Mouse (Mus musculus) bone marrow, adult 2 months (tissue): ENCODE data around the gene Slc5a9. TPM values are rescaled to one million over a fixed set of nuclear protein-coding genes. Genes with fewer than 3 reads are reported as not detected.
"Not testable (repeated sequence)": the region's sequence is repeated elsewhere in the genome, so short reads cannot be mapped to it uniquely, and the experiment has no call there.

Experiments
- H3K27ac ChIP-seq: fragments of 200-500 bp; 2 replicates; pipeline ENCODE4 v1.5.1; 2012; ENCODE audit warnings: low read depth, mild to moderate bottlenecking, control low read depth, inconsistent platforms, low read length; ENCODE audit not compliant: control insufficient read depth, poor library complexity, insufficient read depth
- H3K4me1 ChIP-seq: fragments of 200-500 bp; 2 replicates; pipeline ENCODE4 v1.6.1; 2011; ENCODE audit warnings: low read length; ENCODE audit not compliant: control insufficient read depth, insufficient read depth
- H3K4me3 ChIP-seq: fragments of 200-500 bp; replicated peaks from 2 replicates; pipeline ENCODE3; 2011; ENCODE audit warnings: mild to moderate bottlenecking, low read depth, low read length, control low read depth; ENCODE audit not compliant: control insufficient read depth
- CTCF ChIP-seq: fragments of 200-500 bp; IDR thresholded peaks from 2 replicates; pipeline ENCODE4 v1.5.1; 2011; ENCODE audit warnings: low read length, control low read depth; ENCODE audit not compliant: control insufficient read depth, insufficient read depth
- POLR2A ChIP-seq: fragments of 200-500 bp; IDR thresholded peaks from 2 replicates; pipeline ENCODE4 v1.6.1; 2011; ENCODE audit warnings: low read depth, mild to moderate bottlenecking, control low read depth, low read length, borderline replicate concordance; ENCODE audit not compliant: control insufficient read depth
- WGBS: fragments of 180-500 bp; shearing (Covaris S2); methylation state at CpG from one replicate; pipeline ENCODE4 v1.1.7; 2018; 5-methylcytosine and 5-hydroxymethylcytosine counted together
- polyA plus RNA-seq: library from polyadenylated mRNA; stranded (reverse); fragments of >200 nt; gene quantifications from 2 replicates; pipeline ENCODE4 v1.2.4, GENCODE M21; 2011; ENCODE audit warnings: low replicate concordance; ENCODE audit not compliant: missing spikeins, insufficient read depth, insufficient read length

The Slc5a9 gene
- not detected in 2 replicates for polyA plus RNA-seq

DNA sequence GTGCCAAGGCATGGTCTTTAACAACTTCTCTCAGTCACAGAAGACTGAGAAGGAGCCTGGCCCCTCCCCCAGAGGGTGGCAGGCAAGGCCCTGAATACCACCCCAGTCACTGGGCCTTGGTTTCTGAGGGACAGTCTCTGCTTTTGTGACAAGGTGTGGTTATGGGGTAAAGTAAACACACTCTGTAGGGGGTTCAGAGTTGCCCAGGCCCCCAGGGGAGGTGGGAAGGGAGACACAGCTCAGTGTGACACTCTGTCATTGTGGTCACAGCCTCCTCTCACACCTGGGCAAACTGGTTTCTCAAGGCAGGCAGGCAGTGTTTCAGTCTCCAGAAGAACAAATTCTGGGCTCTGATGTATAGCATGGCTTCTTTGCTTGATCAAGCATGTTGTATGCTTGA lies at the start of gene Slc5a9:
TSS of gene Slc5a9 (minus strand) at position 144 of the 400 bp plus-strand sequence.
- Histone ChIP-seq H3K27ac (no peak within 1 kb of the TSS), H3K4me1 (no peaks in the 10 kb centered on the region)
- TF ChIP-seq POLR2A = no peak
- TF ChIP-seq CTCF = no peak

DNA sequence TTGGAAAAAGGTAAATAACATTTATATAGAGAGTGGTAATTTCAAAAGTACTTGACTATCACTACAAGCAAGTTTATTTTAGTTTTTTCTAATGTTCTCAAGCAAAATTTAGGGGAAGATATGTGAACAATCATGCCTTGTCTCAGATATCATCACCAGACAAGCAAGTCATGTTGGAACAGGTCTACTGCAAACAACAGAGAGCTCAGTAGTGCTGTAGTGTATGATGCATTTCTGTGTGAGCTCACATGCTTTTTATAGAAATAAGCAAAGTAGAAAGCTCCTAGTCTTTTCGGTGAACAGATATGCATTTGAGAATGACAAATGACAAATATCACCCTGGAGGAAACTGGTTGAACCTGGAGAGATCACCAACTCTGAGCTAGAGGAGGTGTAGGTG lies 16.4 kb upstream of the Slc5a9 start, which contains the start of gene Skint8:
TSS of gene Skint8 (plus strand) at position 301 of the 400 bp plus-strand sequence.
- no peak for TF ChIP-seq POLR2A
- no peak for TF ChIP-seq CTCF
- 80% methylated on average over 1 of the region's 1 CpGs for WGBS
- H3K4me3 ChIP-seq = no peak within 1 kb of the TSS

More for the DNA sequence above, at the start of gene Slc5a9:
- H3K4me3 ChIP-seq = no peak within 1 kb of the TSS

DNA sequence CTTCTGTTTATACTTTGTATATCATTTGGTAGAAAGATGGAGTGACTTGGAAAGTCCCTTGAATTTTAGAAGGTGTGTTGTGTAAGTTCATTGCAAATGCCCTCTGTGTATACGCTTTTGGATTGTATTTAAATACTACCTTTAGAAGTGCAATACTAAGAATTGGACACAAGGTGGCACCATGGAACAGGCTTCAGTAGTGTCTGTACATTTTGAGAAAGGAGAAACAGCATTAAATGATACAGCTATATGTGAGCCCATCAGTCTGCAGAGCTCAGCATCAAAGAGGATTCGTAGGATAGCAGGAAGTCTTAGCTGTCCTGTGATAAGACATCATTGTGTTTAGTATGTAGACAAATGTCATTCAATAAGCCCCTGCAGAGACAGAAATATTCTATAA lies 5.2 kb upstream of the Slc5a9 start:
- H3K4me1 ChIP-seq = no peaks in the 10 kb centered on the region
- no peak overlapping the region for H3K27ac ChIP-seq
- WGBS = 14% methylated on average over 2 of the region's 2 CpGs
- TF ChIP-seq POLR2A (no peak), CTCF (no peak)
- no peak overlapping the region for H3K4me3 ChIP-seq

More for the DNA sequence above, 16.4 kb upstream of the Slc5a9 start, which contains the start of gene Skint8:
- no peaks in the 10 kb centered on the region for H3K4me1 ChIP-seq
- H3K27ac ChIP-seq = no peak within 1 kb of the TSS

DNA sequence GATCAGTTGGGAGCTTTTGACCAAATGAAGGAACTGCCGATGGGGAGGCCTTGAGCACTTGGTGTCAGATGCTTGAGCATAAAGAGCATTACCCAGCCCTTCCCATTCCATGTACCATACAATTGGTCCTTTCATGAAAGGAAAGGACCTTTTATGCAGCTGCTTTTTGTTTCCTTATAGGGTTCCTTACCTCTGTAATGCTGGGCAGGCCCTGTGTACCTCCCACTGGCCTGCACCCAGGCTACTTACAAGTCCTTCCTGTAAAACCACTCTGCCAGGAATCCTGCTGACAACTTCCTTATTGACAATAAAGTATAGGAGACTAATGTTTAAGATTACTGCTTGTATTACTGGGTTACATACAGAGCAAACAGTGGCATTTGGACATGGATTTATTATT lies 1.2 kb downstream of the Slc5a9 start:
- TF ChIP-seq CTCF (no peak), POLR2A (no peak)
- Histone ChIP-seq H3K27ac (no peak overlapping the region), H3K4me3 (no peak overlapping the region), H3K4me1 (no peaks in the 10 kb centered on the region)
- 85% methylated on average over 1 of the region's 1 CpGs for WGBS

DNA sequence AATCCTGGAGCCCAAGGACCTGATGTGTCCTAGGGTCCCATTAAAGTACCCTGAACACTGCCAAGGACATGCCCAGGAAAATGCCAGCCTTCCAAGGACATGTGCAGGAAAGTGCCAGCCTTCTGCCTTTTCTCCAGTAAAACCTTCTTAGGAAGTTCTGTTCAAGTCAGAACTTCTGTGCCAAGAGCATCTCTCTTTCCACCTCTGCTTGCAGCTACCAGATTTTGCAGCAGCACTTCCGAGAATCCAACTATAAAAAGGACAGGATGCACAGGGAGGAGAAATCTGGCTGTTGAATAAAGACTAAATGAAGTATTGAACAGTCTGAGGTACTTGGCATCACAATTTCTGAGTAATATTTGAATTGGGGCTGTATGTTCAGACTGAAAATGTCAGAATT lies 2.2 kb downstream of the Slc5a9 start:
- WGBS = 56% methylated on average over 1 of the region's 1 CpGs
- H3K4me3 ChIP-seq, H3K4me1 ChIP-seq, H3K27ac ChIP-seq: not testable (repeated sequence)

DNA sequence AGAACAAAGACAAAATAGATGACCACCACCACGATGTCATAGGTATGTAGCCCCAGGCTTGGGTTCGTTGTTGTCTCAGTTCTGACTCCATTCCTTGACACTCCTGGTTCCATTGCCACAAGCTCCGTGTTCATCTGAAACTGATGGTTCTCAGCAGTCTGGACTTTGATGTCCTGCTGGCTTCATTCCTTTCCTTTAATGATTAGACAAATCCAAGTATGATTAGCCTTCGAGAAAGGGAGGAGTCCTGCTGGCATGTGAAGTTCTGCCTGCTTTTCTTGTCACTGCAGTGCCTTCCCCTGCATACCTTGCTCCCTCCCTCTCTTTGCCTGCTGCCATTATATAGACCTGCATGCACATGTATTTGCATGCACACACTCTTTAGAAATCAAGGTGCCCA lies 4.2 kb downstream of the Slc5a9 start:
- H3K4me3 ChIP-seq = no peak overlapping the region
- no peaks in the 10 kb centered on the region for H3K4me1 ChIP-seq
- WGBS = 64% methylated on average over 4 of the region's 4 CpGs
- no peak for TF ChIP-seq CTCF
- no peak for TF ChIP-seq POLR2A
- H3K27ac ChIP-seq = no peak overlapping the region

DNA sequence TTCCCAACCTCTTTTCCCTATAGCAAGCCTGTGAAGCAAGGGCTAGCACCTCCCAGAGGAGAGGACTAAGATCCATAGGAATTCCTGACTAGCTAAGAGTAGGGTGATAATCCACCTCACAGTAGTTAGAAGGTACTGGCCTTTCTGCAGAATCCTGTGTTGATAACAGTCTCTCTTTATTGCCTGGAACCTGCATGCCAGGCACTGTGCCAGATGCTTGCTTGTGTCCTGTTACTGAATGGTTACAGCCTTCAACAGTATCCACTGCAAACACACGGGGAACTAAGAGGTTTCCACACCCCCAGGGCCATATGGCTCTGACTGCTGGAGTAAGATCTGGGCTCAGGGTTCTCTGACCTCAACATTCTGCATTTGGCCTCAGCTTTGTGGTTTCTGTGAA lies 5.0 kb downstream of the Slc5a9 start:
- WGBS = 0% methylated on average over 1 of the region's 1 CpGs
- no peak overlapping the region for H3K4me3 ChIP-seq
- no peaks in the 10 kb centered on the region for H3K4me1 ChIP-seq
- TF ChIP-seq POLR2A = no peak
- TF ChIP-seq CTCF = no peak
- H3K27ac ChIP-seq = no peak overlapping the region

DNA sequence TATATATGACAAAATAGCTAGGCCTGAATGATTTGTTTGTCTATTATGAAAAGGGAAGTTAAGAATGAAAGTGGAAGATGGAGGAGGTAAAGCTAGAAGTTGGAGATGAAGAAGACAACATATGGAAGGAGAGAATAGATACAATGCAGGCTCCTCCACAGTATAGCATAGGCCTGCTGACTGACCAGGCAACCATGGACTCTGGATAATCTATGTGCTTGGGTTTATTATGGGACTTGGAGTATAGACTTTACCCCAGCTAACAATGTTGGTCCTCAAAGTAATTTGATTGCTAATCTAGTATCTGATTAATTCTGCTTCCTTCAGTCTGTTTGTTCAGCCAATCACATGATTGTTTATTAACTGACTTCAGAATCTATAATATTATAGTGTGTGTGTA lies 10.6 kb downstream of the Slc5a9 start:
- H3K4me1 ChIP-seq = no peaks in the 10 kb centered on the region; the same call in 1 of the 2 replicates
- H3K27ac ChIP-seq = no peak overlapping the region
- TF ChIP-seq CTCF = no peak
- no peak for TF ChIP-seq POLR2A
- no peak overlapping the region for H3K4me3 ChIP-seq

DNA sequence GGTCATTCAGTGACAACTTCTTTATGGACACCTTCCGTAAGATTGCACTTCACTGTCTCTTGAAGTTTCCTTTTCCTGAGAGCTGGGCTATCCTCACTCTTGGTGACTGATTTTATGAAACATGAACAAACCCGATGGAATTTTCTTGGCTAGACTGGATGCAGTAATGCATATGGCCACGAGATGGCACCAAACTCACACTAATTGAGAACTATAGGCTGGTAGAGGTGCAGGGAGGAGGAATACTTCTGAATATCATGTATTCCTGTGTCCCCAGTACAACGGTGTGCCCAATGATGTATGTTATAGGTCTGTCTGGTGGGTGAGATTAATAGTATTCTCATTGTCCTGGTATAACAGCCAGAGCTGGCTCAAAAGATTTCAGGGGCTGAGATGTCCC lies 16.1 kb downstream of the Slc5a9 start:
- WGBS = 15% methylated on average over 4 of the region's 4 CpGs
- TF ChIP-seq POLR2A = no peak
- no peak overlapping the region for H3K4me3 ChIP-seq

DNA sequence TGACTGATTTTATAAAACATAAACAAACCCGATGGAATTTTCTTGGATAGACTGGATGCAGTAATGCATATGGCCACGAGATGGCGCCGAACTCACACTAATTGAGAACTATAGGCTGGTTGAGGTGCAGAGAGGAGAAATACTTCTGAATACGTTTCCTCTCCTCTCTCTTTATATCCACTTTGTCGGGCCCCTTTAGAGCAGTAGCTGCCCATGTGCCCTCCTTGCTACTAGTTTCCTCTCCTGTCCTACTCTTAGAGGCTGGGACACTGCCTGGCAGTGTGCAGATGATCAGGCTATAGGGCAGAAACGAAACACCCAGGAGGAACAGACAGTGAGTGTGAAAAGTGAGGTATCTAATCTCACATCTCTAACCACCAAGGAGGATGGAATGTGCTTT lies 16.7 kb downstream of the Slc5a9 start:
- WGBS = 4% methylated on average over 7 of the region's 7 CpGs

More for the DNA sequence above, 16.1 kb downstream of the Slc5a9 start:
- H3K4me1 ChIP-seq = no peaks in the 10 kb centered on the region; the same call in 1 of the 2 replicates
- no peak overlapping the region for H3K27ac ChIP-seq

More for the DNA sequence above, 16.7 kb downstream of the Slc5a9 start:
- TF ChIP-seq CTCF (no peak), POLR2A (no peak)
- Histone ChIP-seq H3K4me3 (no peak overlapping the region), H3K4me1 (no peaks in the 10 kb centered on the region; the same call in 1 of the 2 replicates), H3K27ac (no peak overlapping the region)
